Mouse (Mus musculus) c-Kit-positive CD71-positive TER-119-negative erythroid progenitor cells, embryonic 14.5 days (primary cell): ENCODE results near the gene Gsdma2.
"Not testable (repeated sequence)": the region's sequence is repeated elsewhere in the genome, so short reads cannot be mapped to it uniquely, and the experiment has no call there.

Experiments used
- DNase-seq: peaks from one replicate; pipeline ENCODE4 v3.0.0-alpha.2; 2013; ENCODE audit warnings: low read depth

Gsdma2 gene

GRCm38 (mm10) chr11:98668984-98669383 lies 22.4 kb downstream of the Gsdma2 start:
- DNase-seq, result no peak

DNA sequence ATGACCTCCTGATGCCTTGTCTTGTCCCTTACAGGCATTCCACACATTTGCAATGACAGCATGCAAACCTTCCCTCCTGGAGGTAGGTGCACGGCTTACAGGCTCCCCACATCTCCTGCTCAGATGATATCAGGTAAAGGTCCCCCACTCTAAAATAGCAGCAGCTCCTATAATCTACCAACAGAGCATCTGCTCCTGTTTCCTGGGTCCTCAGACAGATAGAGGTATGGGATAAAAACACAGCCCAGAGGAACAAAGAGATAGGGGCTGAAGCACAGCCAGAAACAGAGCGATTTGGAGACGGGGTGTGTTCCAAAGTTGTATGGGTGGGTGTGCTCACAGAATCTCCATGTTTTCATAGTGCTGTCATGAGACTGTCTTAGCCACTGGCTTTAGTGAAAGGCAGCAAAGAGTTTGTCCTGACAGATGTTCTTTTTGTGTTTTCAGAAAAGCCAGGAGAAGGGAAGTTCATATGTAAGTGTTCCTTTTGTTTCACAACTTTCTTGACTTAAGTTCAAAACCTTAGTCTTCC lies 24.8 kb downstream of the Gsdma2 start:
- DNase-seq, result no peak

- peak; percentile 42 for DNase-seq
Observed at GRCm38 (mm10) chr11:98671857-98672256, 25.3 kb downstream of the Gsdma2 start.

GRCm38 (mm10) chr11:98672482-98672881 lies 25.9 kb downstream of the Gsdma2 start:
- no peak for DNase-seq

DNA sequence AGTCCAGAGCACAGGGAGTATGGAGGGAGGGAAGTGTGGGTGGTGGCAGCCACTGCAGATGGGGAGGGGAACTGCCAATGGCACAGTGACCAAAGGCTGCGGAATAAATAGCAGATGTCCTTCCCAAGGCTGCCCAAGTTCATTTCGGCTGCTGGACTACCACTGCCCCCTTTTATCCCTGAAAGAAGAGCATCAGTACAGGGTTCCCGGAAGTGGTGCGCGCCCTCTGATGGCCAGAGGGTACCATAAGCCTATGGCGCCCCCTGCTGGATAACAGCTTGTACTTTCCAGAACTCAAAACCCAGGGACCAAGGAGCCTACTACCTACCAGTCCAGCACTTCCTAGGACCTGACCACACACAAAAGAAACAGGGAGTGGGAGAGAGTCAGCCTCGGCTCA lies 26.6 kb downstream of the Gsdma2 start:
- not testable (repeated sequence) for DNase-seq

DNA sequence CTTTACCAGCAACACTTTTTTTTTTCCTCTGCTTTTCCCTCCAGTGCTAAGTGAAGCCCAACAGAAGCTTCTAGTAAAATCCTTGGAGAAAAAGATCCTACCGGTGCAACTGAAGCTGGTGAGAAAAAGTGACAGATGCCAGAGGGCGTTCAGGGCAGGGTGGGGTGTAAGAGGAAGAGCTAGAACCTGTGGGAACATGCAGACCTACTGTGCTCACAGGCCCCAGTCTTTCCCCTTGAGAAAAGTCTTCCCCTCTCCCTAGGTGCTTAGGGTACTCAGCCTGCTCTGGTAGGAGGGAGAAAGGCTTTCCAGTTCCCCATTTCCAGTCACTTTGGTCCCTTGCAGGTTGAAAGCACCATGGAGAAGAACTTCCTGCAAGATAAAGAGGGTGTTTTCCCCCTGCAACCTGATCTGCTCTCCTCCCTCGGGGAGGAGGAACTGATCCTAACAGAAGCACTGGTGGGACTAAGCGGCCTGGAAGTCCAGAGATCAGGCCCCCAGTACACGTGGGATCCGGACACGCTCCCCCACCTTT lies 29.3 kb downstream of the Gsdma2 start:
- no peak for DNase-seq

- DNase-seq, result no peak
Observed at GRCm38 (mm10) chr11:98680023-98680422, 33.5 kb downstream of the Gsdma2 start.

DNA sequence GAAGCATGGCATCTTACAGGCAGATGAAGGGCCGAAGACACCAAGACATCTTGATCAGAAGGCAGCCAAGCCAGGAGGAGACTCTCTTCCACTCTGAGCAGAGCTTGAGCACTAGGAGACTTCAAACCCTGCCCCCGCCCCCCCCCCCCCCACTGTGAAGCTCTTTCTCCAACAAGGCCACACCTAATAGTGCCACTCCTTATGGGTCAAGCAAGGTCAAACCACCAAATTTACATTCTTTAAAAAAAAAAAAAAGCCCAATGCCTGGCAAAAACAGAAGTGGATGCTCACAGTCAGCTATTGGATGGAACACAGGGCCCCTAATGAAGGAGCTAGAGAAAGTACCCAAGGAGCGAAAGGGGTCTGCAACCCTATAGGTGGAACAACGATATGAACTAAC lies 34.0 kb downstream of the Gsdma2 start:
- not testable (repeated sequence) for DNase-seq

GRCm38 (mm10) chr11:98681186-98681585 lies 34.6 kb downstream of the Gsdma2 start:
- no peak for DNase-seq

DNA sequence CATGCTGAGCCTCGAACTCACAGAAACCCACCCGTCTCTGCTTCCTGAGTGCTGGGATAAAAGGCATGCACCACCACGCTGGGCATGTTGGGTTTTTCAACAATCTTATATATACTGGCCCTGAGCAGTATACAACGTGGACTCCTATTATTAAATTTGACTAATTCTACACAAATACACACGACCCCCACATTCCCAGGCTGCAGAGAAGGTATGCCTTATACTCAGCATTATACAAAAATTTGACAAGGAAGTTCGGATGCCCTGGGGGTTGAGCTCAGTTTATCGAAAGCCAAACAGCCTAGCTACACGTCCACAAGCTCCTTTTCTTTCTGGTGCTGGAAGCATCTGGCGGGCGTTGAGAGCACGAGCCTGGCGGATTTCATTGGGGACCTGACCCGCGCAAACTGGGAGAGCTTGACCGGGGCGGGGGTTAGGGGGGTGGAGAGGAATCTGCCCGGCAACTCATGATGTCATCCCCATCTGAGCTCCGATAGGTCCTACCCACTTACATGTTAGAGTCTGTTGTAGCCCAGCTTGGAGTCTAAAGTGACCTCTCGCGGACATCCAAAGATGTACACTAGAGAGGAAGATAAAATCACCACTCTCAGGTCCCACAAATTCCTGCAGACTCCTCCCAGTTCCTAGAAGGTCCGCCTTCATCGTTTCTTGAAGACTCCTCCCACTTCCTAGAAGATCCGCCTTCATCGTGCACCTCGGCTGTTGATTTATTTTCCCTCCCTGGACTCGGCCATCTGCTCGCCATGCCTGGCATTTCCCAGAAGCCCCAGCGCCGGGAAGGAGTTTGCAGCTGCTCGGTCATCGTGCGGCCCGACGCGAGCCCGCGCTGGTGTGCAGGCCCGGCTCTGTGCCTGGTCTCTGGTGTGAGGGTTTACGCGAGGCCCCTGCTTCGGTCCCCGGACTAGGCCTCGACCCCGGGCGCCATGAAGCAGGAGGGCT lies 35.5 kb downstream of the Gsdma2 start, which contains the start of gene Psmd3:
TSS of gene Psmd3 (plus strand) at position 769 of the 960 bp plus-strand sequence.
- peak; percentile 98 for DNase-seq

DNA sequence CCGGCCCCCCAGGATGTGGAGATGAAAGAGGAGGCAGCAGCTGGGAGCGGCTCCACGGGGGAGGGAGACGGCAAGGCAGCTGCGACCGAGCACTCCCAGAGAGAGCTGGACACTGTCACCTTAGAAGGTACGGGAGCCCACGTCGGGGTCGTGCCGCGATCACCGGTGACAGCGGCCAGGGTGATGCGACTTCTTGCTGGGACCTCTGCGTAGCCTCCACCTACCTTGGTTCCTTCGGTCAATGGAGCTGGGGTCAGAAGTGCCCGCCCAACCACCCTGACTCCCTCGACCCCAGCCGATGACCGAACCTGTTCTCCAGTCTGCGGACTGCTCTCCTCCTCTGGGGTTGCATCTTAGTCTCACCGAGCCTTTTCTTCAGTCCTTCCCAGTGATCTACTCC lies 36.3 kb downstream of the Gsdma2 start:
- DNase-seq, result no peak

GRCm38 (mm10) chr11:98685642-98686041 lies 39.1 kb downstream of the Gsdma2 start:
- DNase-seq, result no peak

DNA sequence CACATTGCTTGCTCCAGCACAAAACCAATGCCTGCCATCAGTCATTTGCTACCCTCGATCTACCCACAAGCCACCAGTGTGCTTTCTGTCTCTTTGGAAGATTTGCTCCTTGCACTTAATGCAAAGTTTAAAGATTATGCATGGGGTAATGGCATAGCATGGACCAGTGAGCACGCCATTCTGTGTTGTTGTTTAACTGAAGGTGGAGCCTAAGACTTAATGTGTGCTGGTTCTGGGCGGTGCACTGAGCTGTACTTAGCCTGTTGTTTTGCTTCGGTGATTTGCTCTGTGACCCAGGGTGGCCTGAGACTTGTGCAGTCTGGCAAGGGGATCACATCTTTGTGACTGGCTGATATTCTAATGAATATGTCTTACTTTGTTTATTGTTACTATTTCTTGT lies 40.4 kb downstream of the Gsdma2 start:
- DNase-seq, result no peak

DNA sequence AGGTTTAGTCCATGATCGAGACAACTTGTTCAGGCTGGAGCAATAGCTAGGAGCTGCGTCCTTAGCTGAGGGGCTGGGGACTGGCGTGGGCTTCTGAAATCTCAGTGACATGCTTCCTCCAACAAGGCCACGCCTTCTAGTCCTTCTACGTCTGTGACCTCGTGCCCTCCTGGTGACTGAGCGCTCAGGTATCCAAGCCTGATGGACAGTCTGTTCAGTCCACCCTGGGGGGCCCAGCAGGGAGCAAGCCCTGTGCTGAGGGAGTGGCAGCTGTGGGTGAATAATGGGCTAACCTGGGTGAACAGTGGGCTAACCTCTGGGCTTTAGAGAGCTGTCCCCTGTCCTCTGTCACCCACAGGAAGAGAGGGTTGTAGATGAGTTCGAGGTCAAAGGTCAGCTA lies 41.5 kb downstream of the Gsdma2 start:
- no peak for DNase-seq

- DNase-seq, result no peak
Observed at GRCm38 (mm10) chr11:98693201-98693600, 46.6 kb downstream of the Gsdma2 start.

- DNase-seq, result no peak
Observed at GRCm38 (mm10) chr11:98693746-98694145, 47.2 kb downstream of the Gsdma2 start.

- no peak for DNase-seq
Observed at GRCm38 (mm10) chr11:98694301-98694700, 47.7 kb downstream of the Gsdma2 start.

DNA sequence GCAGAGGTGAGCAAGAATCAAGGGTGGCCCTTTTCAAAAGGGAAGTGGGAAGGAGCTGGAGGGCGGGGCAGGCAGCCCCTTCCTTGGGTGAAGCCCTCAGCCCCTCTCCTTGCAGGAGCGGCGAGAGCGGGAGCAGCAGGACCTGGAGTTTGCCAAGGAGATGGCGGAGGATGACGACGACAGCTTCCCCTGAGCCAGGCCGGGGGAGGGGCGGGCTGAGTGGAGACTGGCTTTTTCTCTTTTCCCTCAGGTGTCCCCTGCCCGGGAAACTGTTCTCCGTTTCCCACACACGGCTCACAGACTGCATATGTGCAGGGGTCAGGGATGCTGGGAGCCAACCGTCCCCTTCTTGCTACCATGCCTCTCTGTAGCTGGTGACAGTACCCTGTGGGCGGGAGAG lies 48.8 kb downstream of the Gsdma2 start:
- no peak for DNase-seq

GRCm38 (mm10) chr11:98696454-98697216 lies 50.1 kb downstream of the Gsdma2 start:
- DNase-seq, result no peak

- DNase-seq, result no peak
Observed at GRCm38 (mm10) chr11:98697225-98697624, 50.7 kb downstream of the Gsdma2 start.

GRCm38 (mm10) chr11:98698849-98699640 lies 52.5 kb downstream of the Gsdma2 start:
- no peak for DNase-seq

DNA sequence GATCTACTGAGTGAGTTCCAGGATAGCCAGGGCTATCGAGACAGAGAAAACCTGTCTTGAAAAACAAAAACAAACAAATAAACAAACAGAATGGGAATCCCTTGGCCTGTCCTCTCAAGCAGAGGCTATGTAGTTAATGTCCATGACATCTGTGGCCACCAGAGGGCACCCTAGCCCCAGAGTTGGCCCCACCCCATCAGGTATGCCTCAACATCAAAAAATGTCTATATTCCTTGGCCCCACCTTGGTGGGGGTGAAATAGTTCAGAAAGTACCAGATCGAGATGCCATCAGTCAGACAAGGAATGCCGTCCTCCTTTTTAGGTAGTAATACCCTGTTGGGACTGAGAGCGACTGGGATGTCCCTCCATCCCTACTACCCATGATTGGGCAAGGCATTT lies 53.4 kb downstream of the Gsdma2 start:
- DNase-seq, result peak; percentile 58
